Mouse (Mus musculus) erythroblast, embryonic 14.5 days (primary cell): ENCODE data around the gene Myo18b.

Experiments used
- GATA1 ChIP-seq: IDR thresholded peaks from 2 replicates; pipeline ENCODE4 v1.6.1; 2012; ENCODE audit warnings: low read length, inconsistent platforms, mixed read lengths
- TAL1 ChIP-seq: IDR thresholded peaks from 3 replicates; pipeline ENCODE4 v1.6.1; 2012; ENCODE audit warnings: low read length, inconsistent platforms, mixed read lengths

DNA sequence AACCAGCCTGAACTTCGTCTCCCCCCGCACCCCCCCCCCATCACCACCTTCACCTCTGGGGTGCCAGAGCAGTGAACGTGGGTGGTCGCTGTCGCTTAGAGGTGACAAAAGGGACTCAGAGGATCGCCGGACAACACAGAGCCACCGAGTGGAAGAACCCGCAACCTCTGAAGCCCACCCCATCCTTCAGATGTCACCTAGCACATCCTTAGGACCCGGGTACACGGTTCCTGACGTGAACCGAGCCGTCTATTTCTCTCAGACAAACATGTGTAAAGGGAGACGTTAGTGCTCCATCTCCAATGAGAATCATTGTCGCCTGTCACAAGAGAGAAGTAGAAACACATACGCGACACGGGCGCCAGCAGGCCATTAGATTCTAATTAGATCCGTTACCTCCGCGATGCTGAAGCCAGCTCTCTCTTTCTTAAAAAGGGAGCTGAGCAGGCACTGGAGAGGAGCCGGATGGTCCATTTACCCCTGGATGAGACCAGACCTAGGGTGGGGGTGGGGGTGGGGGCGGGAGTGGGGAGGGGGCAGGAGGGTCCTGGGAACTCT lies 48.1 kb downstream of the Myo18b start:
- TF ChIP-seq TAL1 = no peak
- TF ChIP-seq GATA1 = no peak
